Mouse (Mus musculus): Measurements from ENCODE around the gene Mthfd1l. TPM values are rescaled to one million over a fixed set of nuclear protein-coding genes. Genes with fewer than 3 reads are reported as not detected.

Mthfd1l gene
- total RNA-seq, 2 experiments from 2014 or later, result 0.42 to 0.48 TPM

DNA sequence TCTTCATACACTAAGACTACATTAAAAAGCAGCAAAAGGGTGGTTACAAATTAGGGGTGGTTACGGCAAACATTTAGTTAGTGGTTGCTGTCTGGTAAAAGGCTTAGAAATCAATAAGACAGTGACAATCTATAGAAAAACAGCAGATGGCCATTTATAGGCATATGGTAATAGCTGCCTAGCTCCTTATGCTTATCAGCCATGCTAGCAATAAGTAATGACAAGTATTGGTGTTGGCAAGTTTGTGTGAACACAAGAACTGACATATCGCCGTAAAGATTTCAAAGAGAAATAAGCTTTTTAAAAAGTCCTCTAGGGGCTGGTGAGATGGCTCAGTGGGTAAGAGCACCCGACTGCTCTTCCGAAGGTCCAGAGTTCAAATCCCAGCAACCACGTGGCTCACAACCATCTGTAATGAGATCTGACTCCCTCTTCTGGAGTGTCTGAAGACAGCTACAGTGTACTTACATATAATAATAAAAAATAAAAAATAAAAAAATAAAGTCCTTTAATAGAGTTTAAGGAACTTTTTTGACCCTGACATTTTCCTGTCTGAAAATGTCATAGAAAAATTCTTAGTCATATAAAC, 17.5 kb downstream of the Mthfd1l start:
- no peak for DNase-seq
- Histone ChIP-seq H3K27ac (no peak overlapping the region), H3K4me3 (no peak overlapping the region)
- intact Hi-C loops (cut with DNase I), result no loop called here
- TF ChIP-seq CTCF (IDR thresholded peaks at IDR 0.05), result no peak

DNA sequence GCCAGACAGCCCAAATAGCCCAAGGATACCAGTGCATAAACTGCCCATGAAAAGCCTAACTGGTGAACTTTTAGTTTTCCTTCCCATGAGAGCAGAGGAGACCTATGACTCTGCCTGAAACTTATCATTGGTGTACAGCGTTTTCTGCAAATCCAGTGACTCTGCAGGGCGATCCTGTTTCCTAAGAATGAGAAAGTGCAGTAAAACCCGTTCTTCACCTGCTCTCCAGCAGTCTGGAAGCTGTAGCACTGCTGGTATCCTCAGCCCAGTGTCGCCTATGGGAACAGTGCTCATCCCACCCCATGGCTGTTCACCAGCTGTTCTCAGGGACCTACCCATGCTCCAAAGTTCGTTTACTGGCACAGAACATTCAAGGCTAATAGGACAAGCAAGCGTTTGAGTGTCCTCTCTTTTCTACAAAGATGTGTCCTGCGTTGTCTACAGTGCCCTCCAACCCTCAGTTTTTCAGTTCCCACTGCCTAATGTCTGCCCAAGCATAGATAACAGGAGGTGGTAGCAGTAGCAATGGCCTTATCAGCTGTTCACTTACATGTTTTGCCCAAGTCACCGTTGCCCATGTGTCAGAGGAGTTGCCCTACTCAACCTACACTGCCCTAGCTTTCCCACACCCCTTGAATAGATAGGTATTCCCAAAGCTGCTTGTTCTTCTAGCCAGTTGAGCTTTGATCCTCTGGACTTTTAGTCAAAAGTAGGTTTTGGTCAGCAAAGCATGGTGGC, 20.6 kb downstream of the Mthfd1l start:
- intact Hi-C loops (cut with DNase I), result no loop called here
- H3K4me3 ChIP-seq, result no peak overlapping the region
- TF ChIP-seq CTCF (IDR thresholded peaks at IDR 0.05), result no peak
- DNase-seq, result no peak
- H3K27ac ChIP-seq, result no peak overlapping the region

DNA sequence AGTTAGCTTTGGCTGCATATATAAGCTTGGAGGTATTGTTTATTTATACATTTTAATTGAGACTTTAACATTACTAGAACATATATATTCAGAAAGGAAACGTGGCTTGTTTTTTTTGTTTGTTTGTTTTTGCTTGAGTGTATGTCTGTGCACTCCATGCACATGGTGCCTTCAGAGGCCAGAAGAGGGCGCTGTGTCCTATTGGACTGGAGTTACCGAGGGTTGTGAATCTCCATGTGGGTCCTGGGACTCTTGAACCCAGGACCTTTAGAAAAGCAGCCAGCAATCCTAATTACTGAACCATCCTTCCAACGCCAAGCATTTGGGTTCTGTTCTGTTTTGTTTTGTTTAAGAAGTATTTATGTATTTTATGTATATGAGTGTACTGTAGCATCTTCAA, 22.4 kb downstream of the Mthfd1l start:
- intact Hi-C loops (cut with DNase I), result no loop called here

GRCm38 (mm10) chr10:3996170-3996876, 23.4 kb downstream of the Mthfd1l start:
- peak; percentile 73 for TF ChIP-seq CTCF (IDR thresholded peaks at IDR 0.05)
- Histone ChIP-seq H3K27ac (peak overlapping the region; percentile 51), H3K4me3 (peak overlapping the region; percentile 63)
- intact Hi-C loops (cut with DNase I), result loop anchor here (2.0 kb wide), 2 partner anchors 336 to 350 kb away; no protein-coding TSS in a partner anchor
- DNase-seq, result peak; percentile 77

More for the DNA sequence above, 22.4 kb downstream of the Mthfd1l start:
- Histone ChIP-seq H3K4me3 (no peak overlapping the region), H3K27ac (no peak overlapping the region)
- TF ChIP-seq CTCF (IDR thresholded peaks at IDR 0.05), result peak; percentile 26; the same call in 1 of the 2 replicates
- DNase-seq, result no peak

DNA sequence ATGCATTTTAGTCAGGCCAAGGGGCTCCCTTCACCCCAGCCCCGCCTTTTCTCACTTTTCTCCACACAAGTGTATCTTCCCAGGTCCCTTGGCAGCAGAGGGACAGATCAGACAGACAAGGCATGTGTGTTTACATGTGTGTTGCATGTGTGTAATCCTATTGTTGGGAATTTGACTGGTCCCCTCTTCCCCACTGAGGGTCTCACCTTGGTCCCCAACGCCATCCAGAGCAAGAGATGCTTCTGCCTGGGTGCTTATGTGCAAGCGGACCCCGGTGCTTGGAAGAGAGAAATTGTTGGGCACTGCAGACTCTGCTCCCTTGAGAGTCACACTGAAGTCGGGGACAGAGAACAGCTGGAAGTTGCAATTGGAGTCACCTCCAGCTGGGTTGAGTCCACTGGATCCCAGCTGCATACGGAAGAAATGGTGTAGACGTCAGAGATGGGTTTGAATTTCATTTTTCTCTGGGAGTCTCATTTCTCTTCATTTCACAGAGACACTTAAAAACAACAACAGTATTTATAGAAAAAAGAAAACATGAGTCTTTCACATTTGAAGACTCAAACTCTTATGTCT, 25.0 kb downstream of the Mthfd1l start:
- intact Hi-C loops (cut with DNase I), result loop anchor here (2.0 kb wide), 2 partner anchors 335 to 349 kb away; no protein-coding TSS in a partner anchor
- no peak for TF ChIP-seq CTCF (IDR thresholded peaks at IDR 0.05)
- no peak overlapping the region for H3K27ac ChIP-seq
- H3K4me3 ChIP-seq, result no peak overlapping the region
- no peak for DNase-seq

- DNase-seq, result no peak
- Histone ChIP-seq H3K27ac (0 out of 2 replicates have a peak overlapping the region, but pooled peaks have one; percentile 40), H3K4me3 (no peak overlapping the region)
- no peak for TF ChIP-seq CTCF (IDR thresholded peaks at IDR 0.05)
- intact Hi-C loops (cut with DNase I), result loop anchor here (10.0 kb wide), 1 partner anchor 142 kb away; no protein-coding TSS in a partner anchor
Measured at GRCm38 (mm10) chr10:4002711-4003110, 29.8 kb downstream of the Mthfd1l start.

- intact Hi-C loops (cut with DNase I), result loop anchor here (10.0 kb wide), 1 partner anchor 140 kb away; no protein-coding TSS in a partner anchor
- no peak for DNase-seq
- TF ChIP-seq CTCF (IDR thresholded peaks at IDR 0.05), result no peak
- H3K4me3 ChIP-seq, result no peak overlapping the region
- no peak overlapping the region for H3K27ac ChIP-seq
Measured at GRCm38 (mm10) chr10:4005191-4005590, 32.3 kb downstream of the Mthfd1l start.

DNA sequence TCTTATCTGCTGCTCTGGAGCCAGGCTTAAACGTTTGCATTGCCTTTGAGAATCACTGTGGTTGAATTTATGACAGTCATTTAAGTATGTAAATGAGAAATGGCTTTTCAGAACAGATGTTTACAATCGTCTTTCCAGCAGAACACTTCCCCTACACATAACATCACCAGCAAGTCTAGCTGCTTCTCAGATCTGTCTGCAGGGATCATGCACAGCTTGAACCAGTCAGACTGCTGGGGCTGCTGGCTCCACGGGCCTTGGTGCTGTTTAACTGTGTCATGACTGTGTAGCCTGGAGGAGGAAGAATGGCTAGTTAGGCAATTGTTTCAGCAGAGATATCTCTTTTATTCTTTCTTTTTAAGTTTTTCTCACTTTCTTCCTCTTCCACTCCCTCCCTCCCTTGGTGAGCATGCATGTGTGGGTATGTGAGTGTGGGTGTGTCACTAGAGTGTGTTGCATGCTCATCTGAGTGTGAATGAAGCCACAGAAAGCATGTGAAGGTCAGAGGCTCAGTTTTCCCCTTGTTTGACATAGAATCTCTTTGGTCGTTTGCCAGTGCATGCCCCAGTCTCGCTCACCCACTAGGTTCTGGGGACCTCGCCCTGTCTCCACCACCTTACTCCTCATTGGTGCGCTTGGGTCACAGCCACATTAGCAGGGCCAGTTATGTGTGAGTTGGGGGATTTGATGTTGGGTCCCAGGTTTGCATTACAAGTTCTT, 33.5 kb downstream of the Mthfd1l start:
- no peak overlapping the region for H3K27ac ChIP-seq

GRCm38 (mm10) chr10:4022628-4023303, 49.8 kb downstream of the Mthfd1l start:
- DNase-seq, result no peak
- H3K4me3 ChIP-seq, result no peak overlapping the region
- intact Hi-C loops (cut with DNase I), result no loop called here
- TF ChIP-seq CTCF (IDR thresholded peaks at IDR 0.05), result no peak
- H3K27ac ChIP-seq, result no peak overlapping the region

More for the DNA sequence above, 33.5 kb downstream of the Mthfd1l start:
- intact Hi-C loops (cut with DNase I), result loop anchor here (10.0 kb wide), 1 partner anchor 138 kb away; no protein-coding TSS in a partner anchor
- no peak overlapping the region for H3K4me3 ChIP-seq
- TF ChIP-seq CTCF (IDR thresholded peaks at IDR 0.05), result no peak
- DNase-seq, result no peak

- no peak overlapping the region for H3K4me3 ChIP-seq
- intact Hi-C loops (cut with DNase I), result no loop called here
- H3K27ac ChIP-seq, result peak overlapping the region; percentile 66
- TF ChIP-seq CTCF (IDR thresholded peaks at IDR 0.05), result no peak
- peak; percentile 65 for DNase-seq
Measured at GRCm38 (mm10) chr10:4026616-4027015, 53.7 kb downstream of the Mthfd1l start.

DNA sequence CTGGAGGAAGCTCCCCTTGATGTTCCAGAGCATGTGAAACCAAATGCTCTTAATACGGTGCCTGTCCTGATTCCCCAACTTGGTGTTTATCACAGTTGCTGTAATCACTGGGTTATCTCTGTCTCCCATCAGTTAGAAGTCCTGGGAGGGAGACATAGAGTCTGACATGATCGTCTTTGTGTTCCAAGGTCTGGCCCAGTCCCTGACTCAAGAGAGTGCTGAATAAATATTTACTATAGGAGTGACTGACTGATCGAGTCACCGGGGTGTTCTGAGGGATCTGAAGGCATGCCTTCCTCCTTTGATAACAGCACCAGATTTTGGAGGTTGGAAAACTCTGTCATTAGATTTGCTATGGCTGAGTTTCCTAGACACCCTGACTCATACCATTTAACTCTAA, 54.5 kb downstream of the Mthfd1l start:
- intact Hi-C loops (cut with DNase I), result no loop called here
- no peak overlapping the region for H3K4me3 ChIP-seq
- DNase-seq, result no peak
- TF ChIP-seq CTCF (IDR thresholded peaks at IDR 0.05), result no peak
- peak overlapping the region; percentile 66 for H3K27ac ChIP-seq

All from gastrocnemius, adult 2 months (tissue).